Mouse (Mus musculus): Measurements from ENCODE around the gene Tomm7. TPM values are rescaled to one million over a fixed set of nuclear protein-coding genes. Genes with fewer than 3 reads are reported as not detected.

Tomm7 gene
- 33.1 TPM for polyA plus RNA-seq (2014; fragmentation: Illumina TruSeq; extraction: RNeasy Lipid Tissue Mini Kit (QIAGEN cat#74804); ENCODE audit: low read depth, low replicate concordance)

DNA sequence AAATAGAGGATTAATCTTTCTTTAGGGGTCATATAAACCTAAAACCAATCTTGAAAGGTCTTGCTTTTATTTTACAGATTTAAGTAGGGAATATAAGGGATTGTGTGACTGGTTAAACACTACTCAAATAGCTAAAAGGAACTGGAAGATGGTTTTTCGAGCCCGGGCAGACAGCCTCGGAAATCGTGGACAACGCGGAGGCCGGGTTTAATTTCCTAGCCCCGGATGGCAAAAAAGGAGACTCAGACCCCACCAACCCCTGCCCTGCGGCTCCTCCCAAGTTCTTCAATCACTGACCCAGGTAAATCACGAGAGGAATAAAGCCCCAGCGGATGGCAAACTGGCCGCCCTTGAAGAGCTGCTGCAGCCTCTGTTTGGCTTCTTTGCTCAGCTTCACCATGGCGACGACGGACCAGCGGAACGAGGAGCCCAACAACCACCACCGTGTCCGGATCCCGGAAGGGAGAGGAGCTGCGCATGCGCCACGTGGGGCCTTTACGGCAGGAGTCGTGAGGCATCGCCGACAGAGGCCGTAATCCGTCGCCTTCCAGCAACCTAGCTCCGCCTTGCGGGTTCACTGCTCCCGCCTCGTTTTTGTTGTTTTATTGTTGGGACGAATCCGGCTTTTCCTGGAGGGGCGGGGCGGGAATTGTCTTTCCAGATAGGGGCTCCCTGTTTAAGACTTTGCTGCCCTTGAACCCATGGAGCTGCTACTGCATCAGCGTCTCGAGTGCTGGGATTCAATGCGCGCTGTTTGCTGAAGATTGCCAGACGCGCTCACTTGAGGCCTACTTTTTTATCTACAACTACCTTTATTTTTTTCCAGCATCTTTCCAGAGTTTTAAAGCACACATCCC, at the start of gene Tomm7:
Gene Tomm7, minus strand, starts transcription at position 488 of the 857 bp plus-strand sequence.

Other genes with a start within 250 kb of the Tomm7 start
- 15.6 TPM for gene Srpk2, start 159.5 kb downstream of the Tomm7 start, polyA plus RNA-seq (2014; fragmentation: Illumina TruSeq; extraction: RNeasy Lipid Tissue Mini Kit (QIAGEN cat#74804); ENCODE audit: low read depth, low replicate concordance)
- gene Pus7, start 60.5 kb downstream of the Tomm7 start, polyA plus RNA-seq (2014; fragmentation: Illumina TruSeq; extraction: RNeasy Lipid Tissue Mini Kit (QIAGEN cat#74804); ENCODE audit: low read depth, low replicate concordance), result 7.4 TPM
- gene Rint1, start 56.5 kb downstream of the Tomm7 start, polyA plus RNA-seq (2014; fragmentation: Illumina TruSeq; extraction: RNeasy Lipid Tissue Mini Kit (QIAGEN cat#74804); ENCODE audit: low read depth, low replicate concordance), result 10.4 TPM
- 8.0 TPM for gene Fam126a, start 186.5 kb upstream of the Tomm7 start, polyA plus RNA-seq (2014; fragmentation: Illumina TruSeq; extraction: RNeasy Lipid Tissue Mini Kit (QIAGEN cat#74804); ENCODE audit: low read depth, low replicate concordance)